Mouse (Mus musculus) spleen, adult 12 weeks (tissue): ENCODE results near the gene Jph4.

ENCODE experiments used
- DNase-seq: peaks from one replicate; pipeline ENCODE4 v3.0.0; 2022; ENCODE audit warnings: low spot score

The Jph4 gene

DNA sequence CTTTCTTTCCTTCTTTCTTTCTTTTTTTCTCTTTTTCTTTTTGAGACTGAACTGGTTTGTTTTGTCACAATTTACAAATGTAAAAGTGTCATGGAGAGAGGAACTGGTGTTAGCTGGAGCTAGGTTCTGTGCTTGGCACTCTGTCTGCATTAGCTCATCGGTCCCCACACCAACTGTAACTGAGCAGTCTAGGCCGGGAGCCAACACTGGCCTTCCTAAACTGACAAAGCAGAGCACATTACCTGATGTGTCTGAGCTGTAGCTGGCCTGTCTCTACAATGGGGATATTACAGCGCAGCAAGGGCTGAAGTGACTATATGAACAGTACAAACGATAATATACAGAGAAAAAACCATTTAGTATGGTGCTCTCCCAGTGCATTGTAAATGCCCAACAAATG is 2.1 kb upstream of the Jph4 start:
- no peak for DNase-seq

DNA sequence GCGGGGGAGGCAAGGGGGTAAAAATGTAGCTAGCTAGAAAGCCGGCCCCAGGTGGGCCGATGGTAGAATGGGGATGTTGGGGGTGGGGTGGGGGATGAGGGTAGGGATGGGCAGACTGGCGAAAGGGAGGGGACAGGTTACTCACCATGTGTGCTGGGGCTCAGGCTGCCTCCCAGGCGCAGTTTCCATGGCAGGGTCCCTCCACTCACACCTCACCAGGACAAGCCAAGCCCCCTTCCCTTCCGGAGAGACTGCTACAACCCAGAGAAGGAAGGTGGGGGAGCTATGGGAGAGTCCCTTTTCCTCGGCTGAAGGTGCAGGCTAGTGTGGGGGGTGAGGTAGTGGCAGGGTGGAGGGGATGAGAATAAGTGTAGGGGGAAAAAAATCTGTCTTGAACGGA is 889 bp downstream of the Jph4 start:
- no peak for DNase-seq

DNA sequence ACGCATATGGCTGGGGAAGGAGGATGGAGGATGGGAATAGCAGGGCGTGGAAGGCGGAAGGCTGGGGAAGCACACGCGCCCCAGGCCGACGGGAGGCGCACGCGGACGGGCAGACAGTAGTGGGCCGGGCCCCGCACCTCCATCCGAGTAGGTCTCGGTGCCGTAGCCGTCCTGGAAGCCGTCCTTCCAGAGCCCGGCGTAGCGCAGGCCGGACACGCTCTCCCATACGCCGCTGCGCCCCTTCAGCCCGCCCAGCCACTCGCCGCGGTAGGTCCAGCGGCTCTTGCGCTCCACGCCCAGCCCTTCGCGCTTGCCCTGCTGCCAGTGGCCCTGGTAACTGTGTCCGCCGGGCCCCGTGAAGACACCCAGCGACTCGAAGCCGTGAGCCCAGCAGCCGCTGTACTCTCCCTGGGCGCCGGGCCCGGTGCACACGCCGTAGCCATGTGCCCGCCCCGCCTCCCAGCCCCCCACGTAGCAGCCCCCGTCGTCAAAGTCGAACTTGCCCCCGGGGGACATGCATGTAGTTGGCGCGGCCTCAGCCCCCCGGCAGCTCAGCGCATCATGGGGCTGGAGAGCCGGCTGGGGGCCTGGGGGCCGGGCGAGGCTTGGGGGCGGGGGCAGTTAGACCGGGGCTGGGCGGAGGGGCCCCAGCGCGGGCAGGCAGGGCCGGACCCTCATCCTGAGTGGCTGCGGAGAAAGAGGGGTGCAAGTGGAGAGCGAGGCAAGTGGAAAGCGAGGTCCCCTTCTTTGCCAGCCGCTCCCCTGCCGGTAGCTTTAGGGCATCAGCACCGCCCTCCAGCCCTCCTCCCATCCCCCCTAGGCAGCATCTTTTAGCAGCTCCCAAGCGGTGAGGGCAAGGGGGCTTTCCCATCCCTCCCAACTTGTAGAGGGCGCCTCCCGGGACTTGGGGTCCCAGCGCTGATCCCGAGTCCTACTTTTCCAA is 1.7 kb downstream of the Jph4 start:
- no peak for DNase-seq

DNA sequence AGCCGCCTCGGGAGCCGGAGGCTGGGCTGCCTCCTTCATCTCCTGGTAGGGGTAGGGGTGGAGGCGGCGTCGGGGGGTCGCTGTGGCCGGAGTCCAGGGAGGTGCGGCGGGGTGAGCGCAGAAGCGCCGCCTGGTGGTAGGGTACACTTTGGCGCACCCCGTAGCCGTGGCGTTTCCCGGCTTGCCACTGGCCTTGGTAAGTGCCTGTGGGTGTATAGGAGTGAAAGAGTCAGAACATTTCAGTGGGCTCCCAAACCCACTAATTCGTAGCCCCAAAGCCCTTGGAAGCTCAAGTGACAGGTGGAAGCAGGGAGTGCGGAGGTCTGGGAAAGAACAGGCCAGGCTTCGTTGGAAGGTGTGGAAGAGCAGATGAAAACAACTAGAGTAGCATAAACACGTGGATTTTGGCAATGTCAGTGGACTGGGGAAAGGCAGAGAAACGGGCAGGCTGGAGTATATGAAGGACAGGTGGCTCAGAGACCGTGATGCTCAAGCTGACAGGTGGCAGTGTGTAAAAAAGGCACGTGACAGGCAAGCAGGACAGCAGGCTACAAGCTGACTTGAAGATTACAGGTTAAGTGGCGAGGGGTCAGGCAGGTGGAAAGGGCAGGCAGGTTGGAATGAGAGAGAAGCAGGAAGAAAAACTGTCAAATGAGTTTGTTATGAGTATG is 2.6 kb downstream of the Jph4 start:
- no peak for DNase-seq

DNA sequence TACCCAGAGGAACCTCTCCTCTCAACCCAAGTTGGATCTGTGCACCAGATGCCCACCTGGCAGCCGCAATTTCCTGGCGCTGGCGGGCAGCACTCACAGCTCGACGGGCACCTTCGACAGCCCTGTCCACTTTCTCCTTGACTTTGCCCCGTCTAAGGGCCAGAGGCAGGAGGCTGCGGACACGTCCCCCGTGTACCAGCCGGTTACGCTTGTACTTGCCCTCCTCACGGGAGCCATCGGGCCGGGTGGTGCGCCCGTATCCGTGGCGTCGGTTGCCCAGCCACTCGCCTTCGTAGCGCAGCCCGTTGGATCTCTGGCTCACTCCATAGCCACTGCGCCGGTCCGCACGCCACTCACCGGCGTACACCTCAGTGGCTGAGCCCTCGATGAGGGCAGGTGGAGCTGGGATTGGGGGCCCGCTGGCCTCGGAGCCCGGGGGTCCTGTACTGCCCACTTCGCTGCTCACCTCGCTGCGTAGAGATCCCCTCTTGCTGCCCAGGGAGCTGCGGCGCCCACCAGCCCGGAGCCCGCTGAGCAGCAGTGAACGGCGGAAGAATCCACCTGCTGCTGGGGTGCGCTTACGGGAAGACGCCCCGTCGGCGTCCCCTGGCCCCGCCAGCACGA is 3.3 kb downstream of the Jph4 start:
- no peak for DNase-seq

DNA sequence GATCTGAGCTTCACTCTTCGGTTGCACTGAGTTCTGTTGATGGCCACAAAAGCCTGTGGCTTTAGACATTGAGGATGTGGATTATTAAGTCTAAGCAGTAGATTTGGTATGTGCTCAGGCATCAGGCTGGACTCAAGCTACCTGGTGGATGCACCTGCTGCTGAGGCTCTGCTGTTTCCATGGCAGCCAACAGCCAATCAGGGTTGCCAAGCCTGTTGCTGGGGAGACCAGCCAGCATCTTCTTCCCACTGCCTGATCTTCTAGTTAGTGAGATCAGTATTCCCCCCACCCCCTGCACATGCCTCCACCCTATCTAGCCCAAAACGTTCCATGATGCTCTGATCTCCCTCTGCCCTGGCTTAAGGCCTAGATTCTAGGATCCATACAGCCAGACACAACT is 5.0 kb downstream of the Jph4 start:
- DNase-seq, result no peak

DNA sequence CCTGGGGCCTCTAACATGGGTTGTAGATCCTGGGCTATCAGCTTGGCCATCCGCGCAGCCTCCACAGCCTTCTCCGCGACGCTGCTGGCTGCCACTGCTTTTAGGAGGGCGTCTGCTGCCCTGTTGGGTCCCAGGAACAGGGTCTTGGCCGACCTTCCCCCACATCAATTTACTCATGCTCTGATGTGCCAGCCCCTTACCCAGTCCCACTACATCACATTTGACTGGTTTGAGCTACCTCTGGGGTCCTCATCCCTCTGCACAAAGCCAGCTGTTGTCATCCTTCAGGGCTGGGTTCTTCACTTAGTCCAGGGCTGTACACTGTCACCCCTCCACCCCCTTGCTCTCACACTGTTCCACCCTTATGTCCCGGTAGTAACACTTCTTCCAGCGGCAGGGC is 6.7 kb downstream of the Jph4 start:
- no peak for DNase-seq

DNA sequence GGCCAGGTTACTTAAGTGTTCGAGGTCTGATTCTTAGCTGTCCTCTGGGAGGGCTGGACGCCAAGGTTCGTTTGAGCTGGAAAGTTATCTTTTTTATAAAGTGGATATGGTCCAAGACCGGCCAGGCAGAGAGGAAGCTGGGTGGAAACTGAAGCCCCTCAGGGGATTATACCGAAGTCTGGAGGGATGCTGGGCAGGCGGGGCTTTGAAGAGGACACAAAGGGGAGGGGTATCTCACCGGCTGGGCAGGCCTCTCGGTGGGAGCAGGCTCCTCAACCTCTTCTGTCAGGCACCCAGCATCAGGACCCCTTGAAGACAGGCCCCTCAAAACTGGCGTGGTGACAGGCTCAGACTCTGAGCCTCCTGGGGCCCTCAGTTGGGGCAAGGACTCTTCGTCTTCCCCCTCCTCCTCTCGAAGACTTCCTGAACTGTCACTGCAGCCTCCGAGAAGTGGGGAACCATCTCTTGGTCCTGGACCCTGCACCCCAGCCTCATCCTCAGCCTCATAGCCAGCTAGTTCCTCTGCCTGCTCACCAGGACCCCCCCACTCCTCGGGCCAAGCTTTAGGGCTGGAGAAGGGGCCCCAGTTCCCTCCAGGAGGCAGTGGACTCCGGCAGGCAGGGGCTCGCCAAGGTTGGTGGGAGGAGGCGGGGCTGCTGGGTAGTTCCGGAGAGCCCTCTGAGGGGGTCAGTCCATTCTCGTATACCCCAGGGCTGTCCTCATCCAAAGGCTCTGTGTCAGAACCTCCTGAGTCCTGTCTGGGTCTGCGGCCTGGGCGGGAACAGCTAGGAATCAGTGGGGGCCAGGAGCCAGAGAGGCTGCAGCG is 7.5 kb downstream of the Jph4 start:
- no peak for DNase-seq

DNA sequence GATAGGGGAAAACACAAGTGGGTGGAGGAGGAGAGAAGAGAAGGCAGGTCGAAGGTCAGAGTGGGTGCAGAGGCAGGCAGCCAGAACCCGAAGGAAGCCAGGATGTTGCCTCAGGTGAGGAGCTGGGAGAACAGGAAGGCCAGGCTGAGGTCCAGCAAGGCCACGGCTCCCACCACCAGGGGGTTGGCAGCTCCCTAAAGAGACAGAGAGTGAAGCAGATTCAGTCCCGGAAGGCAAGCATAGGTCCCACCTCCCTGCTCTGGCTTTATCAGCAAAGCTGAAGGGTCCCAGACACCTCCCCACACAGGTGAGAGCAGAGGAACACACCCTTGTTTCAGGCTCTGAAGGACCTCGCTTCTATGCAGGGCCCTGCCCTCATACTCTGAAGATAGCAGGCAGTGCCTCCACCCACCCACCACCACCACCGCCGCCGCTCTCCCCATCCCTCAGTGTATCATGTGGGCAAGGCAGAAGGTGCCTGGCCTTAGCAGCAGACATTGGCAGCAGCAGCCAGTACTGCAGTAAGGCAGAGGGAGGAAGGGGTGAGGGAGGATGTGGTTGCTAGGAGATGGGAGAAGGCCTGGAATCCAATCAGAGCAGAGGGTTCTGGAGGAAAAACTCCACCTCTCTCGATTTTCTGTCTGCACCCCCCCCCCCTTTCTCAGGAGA is 8.4 kb downstream of the Jph4 start:
- no peak for DNase-seq

DNA sequence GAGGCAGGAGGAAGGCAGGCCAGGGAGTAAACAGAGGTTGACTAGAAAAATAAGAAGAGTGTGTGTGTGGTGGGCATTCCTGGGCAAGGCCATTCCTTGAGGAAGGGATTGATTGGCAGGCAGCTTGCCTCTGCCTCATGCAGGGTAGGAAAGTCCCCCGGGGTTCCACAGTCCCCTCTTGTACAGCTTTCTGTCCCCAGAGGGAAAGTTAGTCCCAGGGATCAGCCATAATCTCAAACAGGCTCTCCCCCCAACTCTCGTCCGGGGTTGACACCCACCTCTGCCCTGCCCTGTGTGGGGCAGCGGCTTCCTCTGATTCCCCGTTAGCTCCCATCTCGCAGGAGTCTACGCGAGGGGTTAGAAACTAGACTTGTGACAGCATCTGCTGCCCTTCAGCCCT is 9.7 kb downstream of the Jph4 start:
- no peak for DNase-seq

DNA sequence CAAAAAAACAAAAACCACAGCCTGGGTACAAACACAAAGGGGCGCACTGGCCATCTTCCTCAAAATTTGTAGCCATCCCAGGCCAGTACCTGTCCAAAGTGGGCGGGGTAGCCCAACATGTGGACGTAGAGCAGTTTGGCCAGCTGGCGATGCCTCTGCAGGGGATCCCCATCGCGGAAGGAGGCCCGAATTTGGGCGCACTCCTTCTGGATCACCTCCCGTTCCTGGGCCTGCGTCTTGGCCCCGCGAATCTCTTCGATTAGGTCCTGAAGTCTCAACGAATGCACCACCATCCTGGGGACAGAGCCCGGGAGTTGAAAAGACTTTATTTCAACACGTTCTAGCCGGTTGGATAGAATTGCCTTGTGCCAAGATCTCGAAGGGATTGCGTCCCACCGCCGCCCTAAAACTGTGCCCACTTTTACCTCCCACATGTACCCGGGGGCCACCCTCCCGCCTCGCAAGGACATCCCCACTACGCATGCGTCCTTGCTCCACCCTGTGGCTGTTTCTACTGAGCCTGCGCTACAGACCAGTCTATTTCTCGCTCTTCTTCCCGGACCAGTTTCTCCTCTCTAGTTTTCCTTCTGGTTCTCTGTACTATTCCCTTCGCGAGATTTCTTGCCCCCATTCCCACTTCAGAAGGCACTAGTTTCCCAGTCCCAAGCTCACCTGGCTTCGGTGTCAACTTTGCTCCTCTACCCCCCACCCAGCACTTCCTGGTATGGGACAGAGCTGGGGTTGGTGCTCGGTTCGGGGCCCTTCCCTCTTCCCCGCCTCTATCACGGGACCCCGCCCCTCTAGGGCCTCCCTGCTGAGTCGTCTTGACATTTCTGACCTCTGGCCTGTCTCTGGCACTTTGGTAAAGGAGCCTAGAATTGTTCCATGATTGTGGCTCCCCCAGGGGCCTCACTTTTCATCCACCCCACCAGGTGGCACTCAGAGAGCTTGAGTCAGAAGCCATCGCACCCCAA is 10.6 kb downstream of the Jph4 start, which contains the start of gene Ap1g2:
Ap1g2 (minus strand) TSS at position 758 of the 974 bp plus-strand sequence.
- DNase-seq, result peak; percentile 72

DNA sequence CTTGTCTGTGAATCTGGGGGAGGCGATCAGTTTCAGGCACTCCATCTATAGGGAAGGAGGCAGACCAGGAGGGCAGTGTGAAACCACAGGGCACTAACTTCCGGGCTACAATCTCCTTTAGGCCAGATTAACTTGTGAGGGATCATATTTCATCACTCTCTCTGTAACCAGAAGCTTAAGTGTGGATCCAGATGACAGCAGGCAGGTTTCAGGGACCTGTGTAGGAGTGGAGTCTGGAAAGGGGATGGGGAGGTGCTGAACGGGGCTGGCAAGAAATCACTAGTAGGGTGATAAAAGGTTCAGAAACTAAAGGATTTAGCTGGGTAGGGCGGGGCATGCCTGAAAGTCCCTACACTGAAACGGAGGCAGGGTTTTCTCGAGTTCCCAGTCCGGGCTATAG is 11.3 kb downstream of the Jph4 start:
- DNase-seq, result no peak

DNA sequence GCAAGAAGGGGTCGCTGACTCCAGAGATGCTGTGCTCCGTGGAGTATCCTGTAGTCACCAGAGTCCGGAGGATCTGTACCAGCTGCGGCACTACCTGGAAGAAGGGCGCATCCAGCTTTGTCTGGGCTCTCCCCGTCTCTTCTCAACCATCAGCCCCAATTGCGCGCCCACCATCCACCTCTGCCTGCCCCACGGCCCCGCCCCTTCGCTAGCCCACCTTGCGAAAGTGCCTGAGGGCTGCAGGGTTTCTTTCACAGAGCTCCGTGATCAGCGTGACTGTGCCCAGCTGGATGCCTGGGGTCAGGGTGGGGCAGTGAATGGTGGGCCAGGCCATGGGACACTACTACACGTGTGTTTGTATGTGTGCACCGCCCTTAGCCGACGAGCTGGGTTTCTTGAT is 12.4 kb downstream of the Jph4 start:
- DNase-seq, result no peak

DNA sequence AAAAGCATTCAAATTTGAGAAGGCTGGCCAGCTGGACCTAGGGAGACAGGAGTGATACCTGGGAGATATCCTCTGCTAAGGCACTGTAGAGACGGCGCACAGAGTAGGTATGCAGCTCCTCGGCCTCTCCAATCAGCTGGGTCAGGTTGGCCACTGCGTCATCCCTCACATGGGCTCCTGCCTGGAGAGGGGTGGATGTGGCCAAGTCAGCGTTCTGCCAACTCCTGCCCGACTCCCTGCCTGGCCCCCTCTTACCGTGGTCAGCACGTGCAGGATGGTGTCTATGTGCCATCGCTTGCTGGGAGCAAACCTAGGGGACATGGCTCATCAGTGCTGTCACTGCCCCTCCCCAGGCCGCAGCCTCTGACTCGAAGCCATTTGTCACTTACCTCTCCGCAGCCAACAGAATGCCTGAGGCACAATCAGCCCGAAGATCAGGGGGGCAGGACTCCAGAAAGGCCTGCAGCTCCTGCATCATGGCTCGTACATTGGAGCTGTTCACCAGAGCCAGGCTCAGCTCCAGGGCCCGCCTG is 14.4 kb downstream of the Jph4 start:
- DNase-seq, result no peak

DNA sequence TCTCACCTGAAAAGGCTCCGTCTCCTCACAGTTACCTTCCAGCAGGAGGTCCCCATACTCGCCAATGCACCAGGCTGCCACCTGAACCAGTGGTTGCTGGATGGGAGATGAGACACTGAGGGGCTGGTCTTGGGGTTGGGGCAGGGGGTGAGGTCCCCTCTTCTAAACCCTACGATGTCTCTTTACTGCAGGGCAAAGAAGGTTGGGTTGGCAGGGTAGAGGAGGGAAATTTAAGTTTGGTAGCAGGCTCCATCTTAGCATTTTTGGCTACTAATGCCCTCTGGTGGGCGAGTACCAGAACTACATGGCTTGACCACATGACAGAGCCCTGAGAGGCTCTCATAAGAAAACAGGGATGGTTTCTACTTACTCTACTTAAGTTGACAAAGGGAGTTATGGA is 15.1 kb downstream of the Jph4 start:
- no peak for DNase-seq

DNA sequence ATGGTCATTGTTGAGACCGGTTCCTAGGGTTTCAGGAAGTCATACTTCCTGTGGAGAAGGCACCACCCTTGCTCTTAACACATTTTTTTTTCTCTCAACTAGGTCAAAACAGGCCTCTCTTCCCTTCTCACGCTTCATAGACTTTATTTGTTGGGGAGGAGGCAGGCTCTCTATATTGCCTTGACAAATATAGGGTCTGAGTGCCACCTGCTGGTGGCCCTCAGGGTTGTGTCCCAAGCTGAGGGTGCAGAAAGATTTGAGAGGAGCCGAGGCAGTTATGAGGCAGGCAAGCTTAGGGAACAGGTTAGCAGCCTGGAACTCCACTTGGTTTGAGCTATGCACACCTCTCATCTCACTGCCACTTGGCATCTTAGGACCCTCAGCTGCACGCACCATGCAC is 18.7 kb downstream of the Jph4 start:
- no peak for DNase-seq

DNA sequence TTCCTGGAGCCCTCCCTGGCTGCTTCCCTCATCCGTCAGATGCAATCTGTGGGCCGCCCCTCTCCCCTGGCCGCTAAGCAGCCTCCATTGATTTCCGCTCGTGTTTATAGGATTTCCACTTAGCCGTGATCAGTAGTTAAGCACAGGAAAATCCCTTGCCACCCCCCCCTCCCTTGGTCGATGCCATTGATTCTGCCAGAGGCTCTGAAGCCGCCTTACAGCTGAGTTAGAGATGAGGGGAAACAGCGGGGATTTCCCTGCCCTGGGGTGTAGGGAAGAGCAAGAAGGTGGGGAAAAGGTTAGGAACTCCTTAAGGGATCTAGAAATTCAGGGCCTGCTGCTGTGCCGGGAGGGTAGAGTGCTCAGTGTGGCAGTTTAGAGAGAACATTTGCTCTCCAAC is 19.1 kb downstream of the Jph4 start:
- DNase-seq, result no peak

DNA sequence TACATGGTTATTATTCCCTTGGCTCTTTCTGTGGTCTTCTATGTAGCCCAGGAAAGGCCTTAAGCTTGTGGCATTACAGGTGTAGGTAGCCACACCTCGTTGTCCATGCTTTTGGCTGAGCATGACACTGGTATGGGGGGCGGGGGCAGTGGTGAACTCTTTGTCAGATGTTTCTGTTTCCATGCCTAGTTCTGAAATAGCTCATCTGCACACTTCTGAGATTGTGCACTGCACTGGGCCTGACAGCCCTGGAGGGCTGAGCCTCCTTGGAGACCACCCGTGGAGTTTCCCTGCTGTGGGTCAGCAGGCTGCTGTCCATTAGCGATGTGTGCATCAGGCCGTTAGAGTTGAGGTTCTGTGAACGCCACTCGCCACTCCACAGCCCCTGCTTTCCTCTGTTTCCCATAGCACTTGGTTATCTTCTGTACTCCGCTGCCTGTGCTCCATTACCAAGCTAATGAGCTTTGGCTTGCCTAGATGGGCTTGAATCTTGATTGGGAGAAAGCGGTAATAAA is 20.1 kb downstream of the Jph4 start:
- DNase-seq, result no peak

DNA sequence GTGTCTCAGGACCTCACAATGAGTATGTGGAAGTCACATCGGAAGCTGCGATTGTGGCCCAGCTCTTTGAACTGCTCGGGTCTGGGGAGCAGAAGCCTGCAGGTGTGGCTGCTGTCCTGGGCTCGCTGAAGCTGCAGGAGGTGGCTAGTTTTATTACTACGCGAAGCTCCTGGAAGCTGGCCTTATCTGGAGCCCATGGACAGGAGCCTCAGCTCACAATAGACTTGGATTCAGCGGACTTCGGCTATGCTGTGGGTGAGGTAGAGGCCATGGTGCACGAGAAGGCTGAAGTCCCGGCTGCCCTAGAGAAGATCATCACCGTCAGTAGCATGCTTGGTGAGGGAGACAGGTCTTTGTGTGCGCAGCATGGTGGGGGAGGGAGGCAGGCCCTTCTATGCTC is 21.1 kb downstream of the Jph4 start:
- DNase-seq, result no peak

DNA sequence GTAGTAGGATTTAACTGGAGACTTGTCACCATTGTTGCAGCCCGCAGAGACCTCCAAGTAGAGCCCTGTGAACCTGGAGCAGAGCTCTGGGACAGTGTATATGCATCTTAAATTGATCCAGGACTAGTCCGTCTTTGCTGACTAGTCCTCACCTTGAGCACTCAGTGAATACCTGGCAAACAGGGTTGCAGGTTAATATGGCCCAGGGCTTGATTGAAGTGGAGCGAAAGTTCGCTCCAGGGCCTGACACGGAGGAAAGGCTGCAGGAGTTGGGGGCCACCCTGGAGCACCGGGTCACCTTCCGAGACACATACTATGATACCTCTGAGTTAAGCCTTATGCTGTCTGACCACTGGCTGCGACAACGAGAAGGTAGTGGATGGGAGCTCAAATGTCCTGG is 21.5 kb downstream of the Jph4 start:
- no peak for DNase-seq
